Mouse (Mus musculus) G1E (cell line): Measurements from ENCODE around the gene Arl6ip5. TPM values are rescaled to one million over a fixed set of nuclear protein-coding genes. Genes with fewer than 3 reads are reported as not detected.

Source experiments
- ATAC-seq: 2 replicates; pipeline ENCODE4 v1.8.0; 2016; ENCODE audit warnings: mild to moderate bottlenecking; ENCODE audit not compliant: insufficient number of reproducible peaks, poor library complexity, low FRiP score, severe bottlenecking; ENCODE audit errors: extremely low read depth
- DNase-seq: peaks from one replicate; pipeline ENCODE4 v3.0.0; 2012; ENCODE audit warnings: low spot score
- H3K27me3 ChIP-seq: 2 replicates; pipeline ENCODE4 v1.6.1; 2012; ENCODE audit warnings: mild to moderate bottlenecking, low read length, inconsistent platforms; ENCODE audit not compliant: insufficient read depth
- H3K36me3 ChIP-seq: replicated peaks from 2 replicates; pipeline ENCODE3; 2012; ENCODE audit warnings: mild to moderate bottlenecking, inconsistent platforms
- H3K4me1 ChIP-seq: 2 replicates; pipeline ENCODE4 v1.6.1; 2012; ENCODE audit warnings: low read depth, low read length, inconsistent platforms, mixed read lengths; ENCODE audit not compliant: insufficient read depth
- H3K4me3 ChIP-seq: 2 replicates; pipeline ENCODE4 v1.5.1; 2012; ENCODE audit warnings: low read depth, mild to moderate bottlenecking, inconsistent platforms, low read length, moderate library complexity, mixed read lengths
- H3K9me3 ChIP-seq: replicated peaks from 2 replicates; pipeline ENCODE4 v1.6.1; 2012; ENCODE audit warnings: inconsistent platforms
- CTCF ChIP-seq: IDR thresholded peaks from 2 replicates; pipeline ENCODE4 v1.5.1; 2012; ENCODE audit warnings: low read depth, low read length, inconsistent platforms, mixed read lengths
- GATA1 ChIP-seq: IDR thresholded peaks from 2 replicates; pipeline ENCODE4 v1.6.1; 2012; ENCODE audit warnings: borderline replicate concordance, low read length, inconsistent platforms, mixed read lengths
- GATA2 ChIP-seq: IDR thresholded peaks from 2 replicates; pipeline ENCODE4 v1.6.1; 2012; ENCODE audit warnings: low read depth, low read length, inconsistent platforms, borderline replicate concordance
- POLR2AphosphoS5 ChIP-seq: IDR thresholded peaks from 2 replicates; pipeline ENCODE4 v1.6.1; 2012; ENCODE audit warnings: low read depth, low read length, inconsistent platforms; ENCODE audit not compliant: insufficient replicate concordance
- TAL1 ChIP-seq: conservative IDR thresholded peaks from 2 replicates; pipeline ENCODE4 v1.6.1; 2012; ENCODE audit warnings: low read depth, low read length, inconsistent platforms, mixed read lengths
- polyA plus RNA-seq: library from polyadenylated mRNA; stranded (reverse); fragments of >175 nt; gene quantifications from 2 replicates; pipeline ENCODE4 v1.2.3, GENCODE M21; 2012
- total RNA-seq, 2 experiments: library from RNA; stranded (forward) in 1 of 2; stranded (reverse) in 1 of 2; fragments of 200-1000 nt in 1 of 2; fragments of >200 nt in 1 of 2; fragmentation: Nextera tagmentation in 1 of 2; gene quantifications; 2 replicates each; pipeline ENCODE4 v1.2.3; 2014 to 2017

Gene Arl6ip5
- total and polyA plus RNA-seq, 3 experiments: 22.4 to 81.2 (median 54.5) TPM

GRCm38 (mm10) chr6:97278878-97279277 is 68.4 kb downstream of the Arl6ip5 start:
- H3K4me3 ChIP-seq: no peak overlapping the region
- no peaks in the 10 kb centered on the region for H3K4me1 ChIP-seq
- no peak for DNase-seq
- H3K36me3 ChIP-seq: no peaks in the 10 kb centered on the region
- TF ChIP-seq GATA2 (no peak), GATA1 (no peak), CTCF (no peak), TAL1 (no peak), POLR2AphosphoS5 (no peak)
- H3K9me3 ChIP-seq: no peaks in the 10 kb centered on the region
- no peak for ATAC-seq
- no peaks in the 10 kb centered on the region for H3K27me3 ChIP-seq

Other genes starting within 250 kb of the Arl6ip5 start
- gene Fam19a4, start 150.3 kb upstream of the Arl6ip5 start, total RNA-seq (2014; fragmentation: Nextera tagmentation): not detected in 2 replicates
- 0.06 and 0.16 TPM in 2 replicates for gene Fam19a4, start 150.3 kb upstream of the Arl6ip5 start, total RNA-seq (2017)
- gene Fam19a4, start 150.3 kb upstream of the Arl6ip5 start, polyA plus RNA-seq: not detected in 2 replicates
- gene Eogt, start 61.5 kb upstream of the Arl6ip5 start, total RNA-seq (2014; fragmentation: Nextera tagmentation): 16.0 and 21.2 TPM in 2 replicates
- 10.6 and 11.9 TPM in 2 replicates for gene Eogt, start 61.5 kb upstream of the Arl6ip5 start, total RNA-seq (2017)
- gene Eogt, start 61.5 kb upstream of the Arl6ip5 start, polyA plus RNA-seq: 0.45 and 0.61 TPM in 2 replicates
- 36.2 and 38.5 TPM in 2 replicates for gene Tmf1, start 31.6 kb upstream of the Arl6ip5 start, total RNA-seq (2014; fragmentation: Nextera tagmentation)
- gene Tmf1, start 31.6 kb upstream of the Arl6ip5 start, total RNA-seq (2017): 76.1 and 121 TPM in 2 replicates
- gene Tmf1, start 31.6 kb upstream of the Arl6ip5 start, polyA plus RNA-seq: 6.6 and 7.5 TPM in 2 replicates
- 90.1 and 98.7 TPM in 2 replicates for gene Uba3, start 5.0 kb upstream of the Arl6ip5 start, total RNA-seq (2014; fragmentation: Nextera tagmentation)
- 116 and 122 TPM in 2 replicates for gene Uba3, start 5.0 kb upstream of the Arl6ip5 start, total RNA-seq (2017)
- 11.2 and 12.9 TPM in 2 replicates for gene Uba3, start 5.0 kb upstream of the Arl6ip5 start, polyA plus RNA-seq
- not detected in 2 replicates for gene Lmod3, start 42.1 kb downstream of the Arl6ip5 start, total RNA-seq (2014; fragmentation: Nextera tagmentation)
- 0.12 and 0.22 TPM in 2 replicates for gene Lmod3, start 42.1 kb downstream of the Arl6ip5 start, total RNA-seq (2017)
- not detected in 2 replicates for gene Lmod3, start 42.1 kb downstream of the Arl6ip5 start, polyA plus RNA-seq